Mouse (Mus musculus): ENCODE data around the gene Gm49342. TPM values are rescaled to one million over a fixed set of nuclear protein-coding genes. Genes with fewer than 3 reads are reported as not detected.

The Gm49342 gene
- total RNA-seq, 1 experiment from 2014 or later = 43.4 TPM

- DNase-seq = no peak
Measured at GRCm38 (mm10) chr14:50981207-50981606, 36.9 kb downstream of the Gm49342 start.

GRCm38 (mm10) chr14:50981837-50982236 is 37.5 kb downstream of the Gm49342 start:
- no peak for DNase-seq

- DNase-seq = peak; percentile 7
Measured at GRCm38 (mm10) chr14:50987668-50988067, 43.4 kb downstream of the Gm49342 start.

- no peak for DNase-seq
Measured at GRCm38 (mm10) chr14:50991037-50991436, 46.7 kb downstream of the Gm49342 start.

- no peak for DNase-seq
Measured at GRCm38 (mm10) chr14:50997088-50997487, 52.8 kb downstream of the Gm49342 start.

- no peak for DNase-seq
Measured at GRCm38 (mm10) chr14:50997999-50998666, 53.8 kb downstream of the Gm49342 start.

- DNase-seq = no peak
Measured at GRCm38 (mm10) chr14:51007152-51007801, 63.0 kb downstream of the Gm49342 start, which contains the start of gene Rnase10. Gene Rnase10 (plus strand): TSS chr14:51007751.

GRCm38 (mm10) chr14:51007914-51008713 is 63.8 kb downstream of the Gm49342 start:
- peak; percentile 23 for DNase-seq

DNA sequence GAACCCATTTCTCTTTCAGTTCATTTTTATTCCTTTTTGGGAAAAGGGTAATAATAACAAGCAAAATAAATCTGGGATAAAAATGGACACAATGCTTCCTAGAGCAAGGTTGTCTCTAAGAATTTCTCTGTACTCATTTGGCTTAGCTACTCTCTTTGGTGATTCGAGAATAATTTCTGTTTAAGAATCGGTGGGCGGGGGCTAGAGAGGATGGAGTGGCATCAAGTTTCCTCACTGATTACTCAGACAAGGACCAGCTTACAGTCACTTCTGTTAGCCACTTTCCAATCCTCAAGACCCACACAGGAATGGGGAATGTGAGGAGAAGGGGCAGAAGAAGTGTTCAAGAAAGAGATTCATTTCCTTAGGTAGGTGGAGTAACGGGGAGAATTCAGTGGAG is 64.5 kb downstream of the Gm49342 start:
- no peak for DNase-seq

DNA sequence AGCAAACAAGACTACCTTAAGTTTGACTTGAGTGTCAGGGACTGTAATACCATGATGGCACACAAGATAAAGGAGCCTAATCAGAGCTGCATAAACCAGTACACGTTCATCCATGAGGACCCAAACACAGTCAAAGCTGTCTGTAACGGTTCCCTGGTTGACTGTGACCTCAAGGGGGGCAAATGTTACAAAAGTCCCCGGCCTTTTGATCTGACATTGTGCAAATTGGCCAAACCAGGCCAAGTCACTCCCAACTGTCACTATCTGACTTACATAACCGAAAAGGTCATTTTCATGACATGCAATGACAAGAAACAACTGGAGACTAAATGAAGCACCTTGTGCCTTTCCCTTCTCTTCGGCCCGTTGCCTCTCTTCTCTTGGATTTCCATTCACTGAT is 65.3 kb downstream of the Gm49342 start:
- no peak for DNase-seq

Other genes starting within 250 kb of the Gm49342 start
- not detected in 2 replicates for gene Olfr748, start 237.1 kb upstream of the Gm49342 start, total RNA-seq (2021)
- not detected in 2 replicates for gene Olfr749, start 199.4 kb upstream of the Gm49342 start, total RNA-seq (2021)
- gene Ttc5, start 159.0 kb upstream of the Gm49342 start, total RNA-seq (2021) = 41.0 and 49.9 TPM in 2 replicates
- gene Ccnb1ip1, start 136.8 kb upstream of the Gm49342 start, total RNA-seq (2021) = not detected in 2 replicates
- 36.9 and 37.5 TPM in 2 replicates for gene Parp2, start 136.7 kb upstream of the Gm49342 start, total RNA-seq (2021)
- 27.1 and 28.2 TPM in 2 replicates for gene Tep1, start 74.0 kb upstream of the Gm49342 start, total RNA-seq (2021)
- 0.62 and 2.2 TPM in 2 replicates for gene Klhl33, start 47.0 kb upstream of the Gm49342 start, total RNA-seq (2021)
- 50.2 and 57.2 TPM in 2 replicates for gene Osgep, start 19.6 kb upstream of the Gm49342 start, total RNA-seq (2021)
- gene Apex1, start 19.5 kb upstream of the Gm49342 start, total RNA-seq (2021) = 81.3 and 86.8 TPM in 2 replicates
- 75.5 and 78.7 TPM in 2 replicates for gene Pip4p1, start 13.7 kb upstream of the Gm49342 start, total RNA-seq (2021)
- 47.6 and 55.1 TPM in 2 replicates for gene Pnp, start 13.4 kb upstream of the Gm49342 start, total RNA-seq (2021)
- gene Pnp2, start 11.5 kb downstream of the Gm49342 start, total RNA-seq (2021) = 3.6 and 4.1 TPM in 2 replicates
- 0.55 TPM in 1 of 2 replicates, not detected in the other for gene Rnase10, start 63.2 kb downstream of the Gm49342 start, total RNA-seq (2021)
- gene Rnase9, start 97.4 kb downstream of the Gm49342 start, total RNA-seq (2021) = not detected in 2 replicates
- gene Rnase11, start 105.6 kb downstream of the Gm49342 start, total RNA-seq (2021) = not detected in 2 replicates
- gene Rnase12, start 113.1 kb downstream of the Gm49342 start, total RNA-seq (2021) = not detected in 2 replicates
- gene Olfr750, start 129.9 kb downstream of the Gm49342 start, total RNA-seq (2021) = not detected in 2 replicates
- gene Rnase4, start 146.6 kb downstream of the Gm49342 start, total RNA-seq (2021) = 28.7 TPM in 2 replicates
- gene Ang, start 146.6 kb downstream of the Gm49342 start, total RNA-seq (2021) = 3.3 and 4.4 TPM in 2 replicates
- not detected in 2 replicates for gene Eddm3b, start 169.9 kb downstream of the Gm49342 start, total RNA-seq (2021)
- gene Rnase6, start 179.4 kb downstream of the Gm49342 start, total RNA-seq (2021) = 0.94 TPM in 1 of 2 replicates, not detected in the other
- gene Rnase1, start 202.3 kb downstream of the Gm49342 start, total RNA-seq (2021) = not detected in 2 replicates
- not detected in 2 replicates for gene Rnase2b, start 217.7 kb downstream of the Gm49342 start, total RNA-seq (2021)

Data from adrenal gland, postnatal 25 days (tissue).